Mouse (Mus musculus) intestine, postnatal 0 days (tissue): ENCODE results near the gene Hspa1a. TPM values are rescaled to one million over a fixed set of nuclear protein-coding genes. Genes with fewer than 3 reads are reported as not detected.
"Not testable (repeated sequence)": the region's sequence is repeated elsewhere in the genome, so short reads cannot be mapped to it uniquely, and the experiment has no call there.

ENCODE experiments used
- ATAC-seq: fragments of 200-750 bp; cut with Nextera tagmentation; 2 replicates; pipeline ENCODE4 v1.8.0; 2017; ENCODE audit warnings: mild to moderate bottlenecking, moderate TSS enrichment, moderate library complexity
- H3K27ac ChIP-seq: fragments of 300-500 bp; sonication (generic); 2 replicates; pipeline ENCODE4 v1.5.1; 2014; ENCODE audit warnings: mild to moderate bottlenecking, low read depth, low read length, moderate library complexity
- H3K27me3 ChIP-seq: fragments of 300-500 bp; sonication (generic); replicated peaks from 2 replicates; pipeline ENCODE4 v1.6.1; 2014; ENCODE audit warnings: low read length, mixed read lengths; ENCODE audit not compliant: control insufficient read depth, insufficient read depth
- H3K36me3 ChIP-seq: fragments of 300-500 bp; sonication (generic); 2 replicates; pipeline ENCODE4 v1.6.1; 2014; ENCODE audit warnings: mild to moderate bottlenecking, moderate library complexity; ENCODE audit not compliant: control insufficient read depth, insufficient read depth
- H3K4me1 ChIP-seq: fragments of 300-500 bp; sonication (generic); replicated peaks from 2 replicates; pipeline ENCODE4 v1.6.1; 2014; ENCODE audit warnings: antibody characterized with exemption, low read length, mixed read lengths; ENCODE audit not compliant: control insufficient read depth, insufficient read depth
- H3K4me2 ChIP-seq: fragments of 300-500 bp; sonication (generic); replicated peaks from 2 replicates; pipeline ENCODE4 v1.6.1; 2014; ENCODE audit warnings: low read depth, mild to moderate bottlenecking, moderate library complexity
- H3K4me3 ChIP-seq: fragments of 300-500 bp; sonication (generic); 2 replicates; pipeline ENCODE4 v1.5.1; 2014; ENCODE audit warnings: low read depth, low read length
- H3K9ac ChIP-seq: fragments of 300-500 bp; sonication (generic); 2 replicates; pipeline ENCODE4 v1.6.1; 2014; ENCODE audit warnings: mild to moderate bottlenecking, low read depth, low read length
- H3K9me3 ChIP-seq: fragments of 300-500 bp; sonication (generic); 2 replicates; pipeline ENCODE4 v1.6.1; 2016; ENCODE audit warnings: mixed run types; ENCODE audit not compliant: control insufficient read depth
- CTCF ChIP-seq: sonication (generic); IDR thresholded peaks from 2 replicates; pipeline ENCODE4 v1.5.1; 2016; ENCODE audit warnings: low read depth, mild to moderate bottlenecking, control low read depth, antibody characterized with exemption, moderate library complexity
- WGBS: fragments of 180-500 bp; shearing (Covaris S2); extraction: QIAGEN DNeasy Blood & Tissue Kit; methylation state at CpG from one replicate; pipeline ENCODE4 v1.1.7; 2014; 5-methylcytosine and 5-hydroxymethylcytosine counted together
- polyA plus RNA-seq: library from polyadenylated mRNA; unstranded; fragments of >200 nt; fragmentation: Nextera tagmentation; extraction: Ambion mirVana; gene quantifications from 2 replicates; pipeline ENCODE4 v1.2.1, GENCODE M21; 2015

Hspa1a gene
- polyA plus RNA-seq, 1 experiment from 2014 or later, result 6.5 TPM

DNA sequence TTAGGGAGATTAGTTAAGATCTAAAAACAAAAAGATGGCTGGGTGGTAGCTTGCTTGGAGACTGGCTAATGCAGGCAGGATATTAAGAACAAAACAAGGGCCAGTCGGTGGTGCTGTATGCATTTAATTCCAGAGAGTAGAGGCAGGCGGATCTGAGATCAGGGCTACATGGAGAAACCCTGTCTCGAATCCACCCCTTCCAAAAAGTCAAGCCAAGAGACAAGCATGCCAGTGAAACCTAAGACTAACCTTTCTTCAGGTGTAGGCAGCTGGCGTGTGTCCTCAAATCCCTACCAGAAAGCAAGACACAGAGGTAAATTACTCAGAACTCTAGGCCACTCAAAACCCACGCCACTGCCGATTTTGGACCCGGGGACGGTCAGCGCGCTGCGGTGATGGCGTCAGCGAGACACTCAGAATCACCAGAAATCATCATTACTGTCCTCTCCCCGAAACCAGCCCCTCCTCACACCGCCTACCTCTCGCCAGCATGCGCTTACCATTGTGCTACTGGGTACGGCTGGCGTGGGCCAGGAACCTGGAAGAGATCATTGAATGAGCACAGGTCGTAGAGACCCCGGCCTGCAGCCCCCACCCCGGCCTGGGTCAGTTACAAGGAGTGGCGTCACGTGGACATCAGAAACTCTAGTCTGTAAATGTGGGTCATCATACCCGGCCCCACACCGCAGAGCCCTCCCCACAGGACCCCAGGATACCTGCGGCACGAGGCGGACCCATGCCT is 20.1 kb downstream of the Hspa1a start:
- Histone ChIP-seq H3K9ac (peak overlapping the region; percentile 79), H3K27ac (peak overlapping the region; percentile 88), H3K9me3 (no peaks in the 10 kb centered on the region), H3K4me2 (peak overlapping the region; percentile 75), H3K4me1 (no peaks in the 10 kb centered on the region; the same call in 1 of the 2 replicates), H3K4me3 (peak overlapping the region; percentile 84), H3K27me3 (no peaks in the 10 kb centered on the region), H3K36me3 (0 out of 2 replicates have a peak, but pooled peaks cover 6% of the 10 kb centered on the region)
- no peak for ATAC-seq
- under 1% methylated on average over 29 of the region's 29 CpGs for WGBS
- no peak for TF ChIP-seq CTCF

DNA sequence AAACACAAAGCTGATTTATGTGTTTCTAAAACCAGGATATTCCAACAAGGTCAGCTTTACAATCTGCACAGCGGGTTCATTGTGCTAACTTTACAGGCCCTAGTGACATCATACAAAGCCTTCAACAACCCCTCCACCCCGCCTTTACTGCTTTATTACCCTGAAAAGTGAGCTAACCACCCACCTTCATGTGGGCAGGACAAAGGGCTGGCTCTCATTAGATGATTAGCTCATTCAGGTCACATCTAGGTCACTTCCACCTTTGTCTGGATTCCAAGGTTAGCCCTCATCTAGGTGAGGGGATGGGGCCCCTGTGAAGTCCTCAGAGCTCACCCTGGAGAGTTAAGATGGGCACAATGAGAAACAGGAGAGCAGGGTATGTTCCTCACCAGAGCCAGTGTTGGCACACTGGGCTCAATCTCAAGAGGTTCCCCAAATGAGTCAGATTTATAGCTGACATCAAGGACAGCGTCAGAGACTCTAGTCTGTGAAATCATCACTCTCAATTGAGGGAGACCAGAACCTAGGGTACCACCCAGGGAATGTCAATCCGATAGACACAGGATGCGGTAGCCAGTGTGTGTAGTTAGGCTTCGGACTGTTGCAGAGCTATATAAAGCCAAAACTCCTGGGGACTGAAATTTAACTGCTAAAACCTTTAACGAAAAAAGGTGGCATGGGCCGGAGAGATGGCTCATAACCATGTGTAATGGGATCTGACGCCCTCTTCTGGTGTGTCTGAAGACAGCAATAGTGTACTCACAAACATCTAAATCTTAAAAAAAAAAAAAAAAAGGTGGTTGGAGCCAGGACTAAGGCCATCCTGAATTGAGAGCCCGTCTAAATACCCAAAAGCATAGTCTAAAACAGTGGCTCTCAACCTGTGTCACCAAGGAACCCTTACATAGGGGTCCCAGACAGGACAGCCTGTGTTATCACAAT is 21.2 kb downstream of the Hspa1a start:
- peak overlapping the region; percentile 75 for H3K4me2 ChIP-seq
- peak; percentile 80 for ATAC-seq

DNA sequence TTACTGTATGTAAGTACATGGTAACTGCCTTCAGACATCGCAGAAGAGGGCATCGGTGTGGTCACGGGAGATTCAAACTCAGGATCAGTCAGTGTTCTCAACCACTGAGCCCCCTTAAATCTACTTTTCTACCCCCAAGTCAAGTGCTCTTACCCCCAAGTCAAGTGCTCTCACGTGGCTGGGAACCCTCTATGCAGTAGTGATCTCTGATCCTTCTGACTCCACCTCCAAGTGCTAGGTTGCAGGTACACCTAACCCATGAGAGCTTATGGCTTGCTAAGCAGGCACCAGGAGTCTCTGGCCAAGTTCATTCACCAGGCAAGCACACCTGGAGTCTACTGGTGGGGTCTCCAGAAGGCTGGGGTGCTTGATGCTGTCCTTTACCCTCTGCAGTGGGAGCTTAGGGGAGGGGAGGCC is 22.4 kb downstream of the Hspa1a start:
- Histone ChIP-seq H3K36me3 (0 out of 2 replicates have a peak, but pooled peaks cover 6% of the 10 kb centered on the region), H3K9ac (no peak overlapping the region), H3K9me3 (no peaks in the 10 kb centered on the region), H3K4me1 (no peaks in the 10 kb centered on the region; the same call in 1 of the 2 replicates), H3K4me2 (0 out of 2 replicates have a peak overlapping the region, but pooled peaks have one; percentile 17), H3K27me3 (no peaks in the 10 kb centered on the region), H3K27ac (peak overlapping the region; percentile 88), H3K4me3 (no peak overlapping the region)
- 45% methylated on average over 4 of the region's 4 CpGs for WGBS
- TF ChIP-seq CTCF, result no peak
- no peak for ATAC-seq

More for the DNA sequence above, 21.2 kb downstream of the Hspa1a start:
- Histone ChIP-seq H3K9me3 (no peaks in the 10 kb centered on the region), H3K9ac (peak overlapping the region; percentile 79), H3K27me3 (no peaks in the 10 kb centered on the region), H3K4me1 (no peaks in the 10 kb centered on the region; the same call in 1 of the 2 replicates), H3K4me3 (peak overlapping the region; percentile 84), H3K27ac (peak overlapping the region; percentile 88), H3K36me3 (0 out of 2 replicates have a peak, but pooled peaks cover 6% of the 10 kb centered on the region)
- 14% methylated on average over 10 of the region's 10 CpGs for WGBS
- peak; percentile 52 for TF ChIP-seq CTCF

DNA sequence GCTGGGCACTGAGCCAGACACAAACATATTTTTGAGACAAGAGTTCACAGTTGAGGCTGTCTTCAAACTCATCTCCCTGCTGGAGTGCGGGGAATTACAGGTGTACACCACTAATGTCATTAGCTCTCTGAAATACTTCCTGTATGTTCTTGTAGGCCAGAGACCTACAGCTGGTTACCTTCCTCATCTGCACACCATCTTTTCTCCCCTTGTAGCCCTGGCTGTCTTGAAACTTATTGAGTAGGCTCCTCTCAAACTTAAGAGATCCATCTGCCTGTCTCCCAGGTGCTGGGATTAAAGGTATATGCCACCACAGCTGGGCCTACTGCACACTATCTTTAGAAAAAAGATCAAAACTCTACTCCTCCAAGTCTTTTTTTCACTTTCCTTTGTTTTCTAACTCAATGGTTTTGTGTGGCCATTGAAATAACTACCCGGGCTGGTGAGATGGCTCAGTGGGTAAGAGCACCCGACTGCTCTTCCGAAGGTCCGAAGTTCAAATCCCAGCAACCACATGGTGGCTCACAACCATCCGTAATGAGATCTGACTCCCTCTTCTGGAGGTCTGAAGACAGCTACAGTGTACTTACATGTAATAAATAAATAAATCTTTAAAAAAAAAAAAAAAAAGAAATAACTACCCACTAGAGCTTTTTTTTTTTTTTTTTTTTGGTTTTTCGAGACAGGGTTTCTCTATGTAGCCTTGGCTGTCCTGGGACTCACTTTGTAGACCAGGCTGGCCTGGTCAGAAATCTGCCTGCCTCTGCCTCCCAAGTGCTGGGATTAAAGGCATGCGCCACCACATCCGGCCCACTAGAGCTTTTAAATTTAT is 23.0 kb downstream of the Hspa1a start:
- TF ChIP-seq CTCF, result 0 out of 2 replicates have a peak, but pooled peaks have one; percentile 2
- not testable (repeated sequence) for ATAC-seq, H3K4me1 ChIP-seq, H3K36me3 ChIP-seq, H3K27me3 ChIP-seq, H3K4me2 ChIP-seq, H3K4me3 ChIP-seq, H3K9ac ChIP-seq, H3K9me3 ChIP-seq
- WGBS, result 40% methylated on average over 8 of the region's 9 CpGs
- H3K27ac ChIP-seq, result peak overlapping the region; percentile 88

DNA sequence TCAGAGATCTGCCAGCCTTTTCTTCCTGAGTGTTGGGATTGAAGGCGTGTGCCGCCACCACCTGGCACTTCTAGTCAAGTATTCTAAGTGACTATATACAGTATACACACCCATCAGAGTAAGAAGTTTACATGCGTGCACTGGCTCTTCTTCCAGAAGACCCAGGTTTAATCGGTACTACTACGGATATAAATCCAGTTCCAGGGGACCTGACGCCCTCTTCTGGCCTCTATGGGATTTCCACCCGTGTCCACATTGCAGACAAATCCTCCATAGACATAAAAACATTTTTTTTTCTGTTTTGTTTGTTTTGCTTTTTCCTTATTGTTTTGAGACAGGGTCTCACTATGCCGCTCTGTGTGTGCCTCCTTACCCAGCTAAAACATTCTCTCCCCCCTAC is 24.4 kb downstream of the Hspa1a start:
- no peak for ATAC-seq
- 13% methylated on average over 8 of the region's 8 CpGs for WGBS
- TF ChIP-seq CTCF, result peak; percentile 75

More for the DNA sequence above, 24.4 kb downstream of the Hspa1a start:
- Histone ChIP-seq H3K9ac (no peak overlapping the region), H3K4me3 (no peak overlapping the region), H3K4me2 (no peak overlapping the region), H3K36me3 (0 out of 2 replicates have a peak, but pooled peaks cover 6% of the 10 kb centered on the region), H3K9me3 (no peaks in the 10 kb centered on the region), H3K27me3 (no peaks in the 10 kb centered on the region), H3K27ac (no peak overlapping the region), H3K4me1 (peaks cover 3% of the 10 kb centered on the region)
